Mouse (Mus musculus) B cell, adult 2 months (primary cell): ENCODE data around the gene Lsamp.

Source experiments
- DNase-seq, 2 experiments: peaks; one replicate each; pipeline ENCODE4 v3.0.0; 2022

The Lsamp gene

DNA sequence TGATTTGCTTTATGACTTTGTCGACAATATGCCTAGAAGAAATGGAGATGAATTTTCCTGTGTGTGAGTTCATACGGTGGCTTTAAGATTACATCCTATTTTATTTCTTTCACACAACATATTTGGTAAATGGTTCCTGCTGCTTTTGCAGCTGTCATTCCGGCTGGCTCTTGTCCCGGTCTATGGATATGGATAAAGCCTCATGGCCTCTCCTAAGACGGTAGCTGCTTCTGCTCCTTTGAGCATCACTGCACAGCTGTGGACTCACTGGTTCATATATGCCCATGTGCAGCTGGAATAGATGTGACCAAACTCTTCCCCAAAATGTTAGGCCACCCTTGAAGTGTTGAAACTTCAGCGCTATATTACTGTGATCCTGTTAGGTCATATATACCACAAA is 2137.6 kb downstream of the Lsamp start:
- DNase-seq, result no peak

DNA sequence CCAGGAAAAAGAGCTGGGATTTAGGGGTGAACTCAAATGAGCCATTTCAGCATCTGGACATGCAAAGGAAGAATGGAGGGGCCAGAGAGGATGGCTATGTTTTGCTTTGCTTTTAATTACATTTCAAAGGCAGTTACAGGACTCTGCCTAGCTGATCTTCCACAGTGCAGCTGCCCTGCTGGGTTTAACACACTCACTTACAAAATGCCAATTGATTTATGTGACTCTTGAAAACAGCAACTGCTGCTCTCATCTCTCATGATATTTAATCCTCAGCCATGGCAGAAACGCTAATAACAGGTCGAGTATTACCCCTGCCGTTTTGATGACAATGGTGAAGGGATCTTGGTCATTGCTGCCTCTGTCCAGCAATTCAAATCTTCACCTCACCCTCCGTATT is 2139.7 kb downstream of the Lsamp start:
- DNase-seq, result no peak

DNA sequence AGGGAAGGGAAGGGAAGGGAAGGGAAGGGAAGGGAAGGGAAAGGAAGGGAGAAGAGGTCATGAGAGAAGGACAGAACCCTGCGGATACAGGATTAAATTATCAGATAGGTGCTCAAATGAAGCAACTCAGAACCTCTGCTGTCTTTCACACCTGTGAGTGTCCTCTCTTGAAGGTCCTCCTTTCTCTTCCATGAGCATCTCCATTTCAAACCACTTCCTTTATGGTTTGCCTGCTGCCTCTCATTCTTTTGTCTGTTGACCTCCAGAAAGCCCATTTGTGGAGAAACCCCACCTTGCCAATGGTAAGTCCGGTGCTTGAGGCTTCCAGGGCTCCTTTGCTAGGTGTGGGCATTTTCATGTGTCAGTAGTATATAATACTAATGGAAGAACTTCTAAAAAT is 2141.9 kb downstream of the Lsamp start:
- no peak for DNase-seq

DNA sequence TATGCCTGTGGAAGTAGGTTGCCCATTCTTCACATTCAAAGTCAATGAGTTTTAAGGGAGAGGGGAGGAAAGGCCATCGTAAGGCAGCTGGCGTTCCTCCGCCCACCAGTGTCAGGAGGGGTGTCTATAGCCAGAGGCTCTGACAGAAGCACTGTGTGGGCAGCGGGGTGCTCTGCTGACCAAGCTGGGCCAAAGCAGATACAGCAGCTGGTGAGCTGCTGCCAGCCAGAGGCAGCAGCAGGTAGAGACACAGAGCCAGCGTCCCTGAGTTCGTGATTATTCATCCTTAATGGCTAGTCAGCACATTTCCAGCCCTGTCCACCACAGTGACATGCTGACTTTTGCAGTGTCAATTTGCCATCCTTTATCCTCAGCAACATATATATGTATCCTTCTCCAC is 2163.0 kb downstream of the Lsamp start:
- DNase-seq, result no peak

DNA sequence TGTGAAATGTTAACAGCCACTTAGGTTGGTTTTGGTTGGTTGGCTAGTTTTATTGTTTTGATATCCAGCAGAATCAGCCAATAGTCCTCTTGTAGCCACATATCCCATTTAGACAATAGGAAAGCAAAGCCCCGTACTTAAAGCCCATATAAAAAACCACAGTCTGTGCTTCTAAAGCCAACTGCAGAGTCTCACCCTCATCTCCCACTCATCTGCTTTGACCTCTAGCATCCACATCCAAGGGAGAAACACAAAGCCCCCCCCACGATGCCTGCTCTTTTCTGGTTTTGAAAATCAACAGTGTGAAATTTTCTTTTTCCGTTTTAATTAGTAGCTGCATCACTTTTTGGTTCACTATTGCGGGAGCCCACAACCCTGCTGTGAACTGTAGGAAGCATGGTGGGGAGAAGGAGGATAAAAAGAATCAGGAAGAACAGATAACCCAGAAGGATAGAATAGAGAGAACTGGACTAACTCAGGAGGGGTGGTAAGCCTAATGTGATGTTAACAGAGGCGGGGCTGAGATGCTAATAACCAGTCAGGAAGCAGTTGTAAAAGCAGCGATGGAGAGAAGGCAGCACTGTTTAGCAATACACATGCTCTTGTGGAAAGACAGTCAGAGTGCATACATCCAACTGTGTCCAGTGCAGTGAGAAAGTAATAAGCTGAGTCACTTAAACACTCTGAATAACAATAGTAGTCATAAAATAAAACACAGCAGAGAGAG is 2165.2 kb downstream of the Lsamp start:
- DNase-seq, result no peak

DNA sequence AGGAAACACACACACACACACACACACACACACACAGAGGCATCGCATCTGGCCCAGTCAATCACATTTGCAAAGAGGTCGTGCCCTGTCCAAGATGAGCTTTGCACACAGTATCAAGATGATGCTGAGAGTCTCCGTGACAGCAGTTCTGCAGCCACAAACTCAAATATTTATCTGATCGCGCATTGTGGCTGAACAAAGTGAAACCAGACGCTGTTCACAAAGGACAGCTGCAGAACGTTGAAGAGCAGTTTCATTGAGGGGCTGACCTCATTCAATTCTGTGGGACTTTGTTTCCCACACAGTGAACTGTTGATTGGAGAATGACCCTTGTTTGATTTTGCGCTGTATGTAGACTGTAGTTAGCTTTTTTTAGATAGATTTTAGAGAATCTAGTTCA is 2168.5 kb downstream of the Lsamp start:
- DNase-seq, result no peak

DNA sequence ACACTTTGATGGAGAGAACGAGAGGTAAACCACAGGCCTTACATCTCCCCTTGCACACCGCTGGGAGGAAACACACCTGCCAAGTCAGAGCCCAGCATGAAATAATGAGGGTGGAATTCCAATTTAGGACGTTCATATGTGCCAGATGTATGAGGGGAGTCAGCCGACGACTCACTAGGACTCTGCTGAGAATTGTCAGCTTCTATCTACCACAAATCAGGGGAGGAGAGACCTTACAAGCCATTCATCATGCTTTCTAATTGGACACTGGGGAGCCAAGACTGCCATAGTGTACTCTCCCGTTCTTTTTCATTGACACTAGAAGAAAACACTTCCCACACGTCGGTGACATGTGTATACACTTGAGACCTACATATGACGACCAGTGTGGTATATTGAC is 2173.7 kb downstream of the Lsamp start:
- no peak for DNase-seq

DNA sequence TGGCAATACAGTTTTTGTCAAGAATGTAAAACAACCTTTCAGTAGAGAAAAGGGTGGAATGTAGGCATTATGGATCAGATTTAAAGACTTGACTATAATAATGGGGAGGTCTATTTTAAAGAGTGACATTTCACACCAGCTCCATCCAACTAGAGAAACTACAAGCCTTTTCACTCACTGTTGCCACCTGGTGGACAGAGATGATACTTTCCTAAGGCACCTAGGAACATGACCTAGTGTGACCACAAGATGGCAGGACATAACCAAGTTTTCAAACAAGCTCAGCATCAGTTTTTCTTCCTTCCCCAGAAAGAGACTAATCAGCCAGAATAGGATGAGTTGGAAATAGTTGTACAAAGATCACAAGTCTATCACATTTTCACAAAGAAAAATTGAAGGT is 2180.8 kb downstream of the Lsamp start:
- DNase-seq, result peak; percentile 81 to 84

DNA sequence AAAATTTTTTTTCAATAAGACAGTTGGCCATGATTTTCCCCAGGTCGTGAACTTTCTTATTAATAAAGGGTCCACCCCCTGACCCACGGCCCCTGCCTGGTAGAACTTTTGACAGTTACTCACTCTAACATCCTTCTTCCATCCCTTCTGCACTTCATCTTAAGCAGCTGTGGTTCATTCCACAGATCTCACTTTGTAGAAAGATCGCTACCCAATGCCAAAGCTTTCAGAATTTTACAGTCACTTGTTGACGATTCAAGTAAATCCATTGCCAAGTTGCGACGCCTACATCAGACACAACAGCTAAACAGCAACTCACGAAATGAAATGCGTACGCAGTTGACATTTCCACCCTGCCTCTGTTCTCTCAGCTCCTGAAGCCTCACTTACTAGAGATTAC is 2184.1 kb downstream of the Lsamp start:
- DNase-seq, result no peak

DNA sequence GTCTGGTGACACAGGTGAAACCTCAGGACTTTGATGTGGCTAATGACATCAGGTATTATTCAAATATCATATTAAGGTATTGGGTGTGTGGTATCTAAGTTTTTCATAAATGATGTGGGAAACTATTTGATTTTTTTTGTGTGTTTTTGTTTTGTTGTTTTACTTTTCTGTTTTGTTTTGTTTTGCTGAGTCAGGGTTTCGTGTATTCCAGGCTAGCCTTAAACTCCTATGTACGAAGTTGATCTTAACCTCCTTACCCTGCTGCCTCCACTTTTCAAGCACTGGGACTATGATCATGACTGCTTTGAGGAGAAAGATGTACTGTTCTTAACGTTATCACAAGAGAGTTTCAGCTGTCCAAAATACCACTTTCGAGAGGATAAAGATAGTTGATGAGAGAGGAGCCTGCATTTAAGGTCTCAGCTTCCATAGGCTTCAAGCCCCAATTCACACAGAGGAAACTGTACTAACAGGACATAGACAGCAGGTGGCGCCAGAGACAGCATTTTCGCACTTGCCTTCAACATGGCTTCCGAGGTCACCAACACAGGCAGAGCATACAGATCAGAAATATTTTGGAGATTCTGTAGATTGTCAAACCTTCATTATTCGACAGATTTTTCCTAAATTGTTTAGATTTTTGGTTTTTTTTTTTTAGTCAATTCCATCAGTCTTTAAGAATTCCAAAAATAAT is 2185.4 kb downstream of the Lsamp start:
- DNase-seq, result peak; percentile 75 to 78

DNA sequence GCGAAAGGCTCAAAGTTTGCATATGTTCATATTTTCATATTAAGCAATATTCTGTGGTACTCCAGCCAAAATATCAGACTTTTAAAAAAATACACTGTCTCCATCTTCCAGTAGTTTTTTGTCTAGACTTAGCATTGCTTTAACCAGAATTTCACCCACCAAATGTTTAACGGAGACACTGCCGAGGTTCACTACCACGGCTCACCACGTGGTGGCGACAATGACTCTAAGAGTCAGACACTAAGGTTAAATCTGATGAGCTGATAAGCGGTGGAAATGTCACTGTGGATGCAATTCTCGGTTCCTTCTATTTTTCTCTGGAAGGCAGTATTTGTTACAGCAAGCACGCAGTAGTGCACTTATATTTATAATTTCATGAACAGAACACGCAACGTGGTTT is 2188.3 kb downstream of the Lsamp start:
- peak; percentile 76 to 78 for DNase-seq

DNA sequence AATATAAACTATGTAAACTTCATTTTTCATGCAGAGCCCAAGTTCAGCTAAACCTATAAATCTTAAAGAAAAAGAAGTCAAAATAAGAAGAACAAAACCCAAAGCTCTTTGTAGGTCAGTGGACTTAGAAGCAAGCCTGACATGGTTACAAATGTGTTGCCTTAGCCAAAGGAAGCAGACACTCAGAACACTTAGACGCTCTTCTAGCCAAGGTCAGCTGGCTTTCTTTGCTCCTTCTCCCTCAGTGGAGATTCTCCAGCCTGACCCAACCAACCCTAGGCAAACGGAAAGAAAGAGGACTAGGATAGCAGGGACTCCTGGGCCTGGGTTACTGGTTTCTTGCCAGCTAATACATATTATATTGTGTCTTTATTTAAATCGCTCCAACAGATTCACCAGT is 2194.7 kb downstream of the Lsamp start:
- no peak for DNase-seq

DNA sequence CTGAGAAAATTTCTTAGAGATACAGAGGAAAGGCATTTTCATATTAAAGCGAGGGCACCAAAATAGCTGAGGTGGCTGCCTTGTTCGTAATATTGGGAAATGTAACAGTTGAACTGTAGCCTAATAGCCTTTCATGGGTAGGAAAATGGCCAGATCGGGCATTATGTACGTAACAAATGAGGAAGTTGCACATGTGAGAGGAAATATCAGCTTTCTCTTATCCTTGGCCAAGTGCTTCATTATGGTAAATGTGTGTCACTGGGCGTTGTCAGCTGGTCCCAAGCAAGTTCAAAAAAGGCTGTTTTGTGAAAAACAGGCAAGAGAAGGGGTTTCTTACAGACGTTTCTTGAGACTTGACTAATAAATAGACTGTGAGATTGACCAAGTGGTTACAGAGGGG is 2195.9 kb downstream of the Lsamp start:
- DNase-seq, result no peak

DNA sequence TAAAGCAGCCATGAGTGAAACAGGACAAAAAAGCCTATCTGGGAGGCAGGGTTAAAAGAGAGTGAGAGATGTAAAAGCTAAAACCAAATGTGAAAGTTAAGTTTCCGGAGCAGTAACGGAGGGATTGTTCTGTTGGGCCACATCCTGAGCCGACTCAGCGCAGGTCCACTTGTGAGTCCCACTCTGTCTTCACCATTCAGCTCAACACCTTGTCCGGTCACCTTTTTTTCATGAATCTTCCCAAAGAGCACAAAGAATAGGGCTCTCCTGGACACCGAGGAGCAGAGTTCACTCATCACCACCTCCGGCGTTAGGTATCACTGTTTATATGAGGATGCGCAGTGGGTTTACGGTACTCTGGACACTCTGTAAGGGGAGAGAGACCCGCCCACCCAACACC is 2196.3 kb downstream of the Lsamp start:
- no peak for DNase-seq

DNA sequence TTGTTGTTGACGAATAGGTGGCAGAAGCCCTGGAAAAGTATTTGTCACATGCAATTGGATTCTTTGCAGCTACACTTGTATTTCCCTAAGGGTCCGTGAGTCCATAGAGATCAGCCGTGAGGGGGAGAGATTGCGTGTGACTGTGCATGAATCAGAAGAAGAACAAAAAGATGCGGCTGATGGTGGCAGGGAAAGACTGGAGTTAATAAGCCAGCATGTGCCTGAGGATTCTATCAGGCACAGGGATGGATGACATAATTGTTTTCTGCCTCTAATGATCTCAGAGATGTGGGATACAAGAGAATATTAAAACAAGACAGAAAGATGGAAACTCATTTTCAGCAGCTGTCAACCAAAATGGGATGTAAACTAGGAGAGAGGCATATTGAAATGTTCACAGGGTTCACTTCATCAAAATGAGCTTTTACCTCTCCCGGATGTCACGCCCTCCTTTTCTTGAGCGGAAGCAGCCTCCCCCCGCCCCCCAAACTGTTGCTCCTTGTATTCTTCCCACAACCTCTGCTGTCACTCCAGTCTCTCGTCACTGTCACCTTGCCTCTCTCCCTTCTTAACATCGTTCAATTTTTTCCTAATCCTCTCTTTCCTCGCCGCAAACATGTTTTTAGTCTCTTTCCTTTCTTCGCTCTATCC is 2205.4 kb downstream of the Lsamp start:
- peak in 1 of 2 experiments; percentile 6 for DNase-seq

DNA sequence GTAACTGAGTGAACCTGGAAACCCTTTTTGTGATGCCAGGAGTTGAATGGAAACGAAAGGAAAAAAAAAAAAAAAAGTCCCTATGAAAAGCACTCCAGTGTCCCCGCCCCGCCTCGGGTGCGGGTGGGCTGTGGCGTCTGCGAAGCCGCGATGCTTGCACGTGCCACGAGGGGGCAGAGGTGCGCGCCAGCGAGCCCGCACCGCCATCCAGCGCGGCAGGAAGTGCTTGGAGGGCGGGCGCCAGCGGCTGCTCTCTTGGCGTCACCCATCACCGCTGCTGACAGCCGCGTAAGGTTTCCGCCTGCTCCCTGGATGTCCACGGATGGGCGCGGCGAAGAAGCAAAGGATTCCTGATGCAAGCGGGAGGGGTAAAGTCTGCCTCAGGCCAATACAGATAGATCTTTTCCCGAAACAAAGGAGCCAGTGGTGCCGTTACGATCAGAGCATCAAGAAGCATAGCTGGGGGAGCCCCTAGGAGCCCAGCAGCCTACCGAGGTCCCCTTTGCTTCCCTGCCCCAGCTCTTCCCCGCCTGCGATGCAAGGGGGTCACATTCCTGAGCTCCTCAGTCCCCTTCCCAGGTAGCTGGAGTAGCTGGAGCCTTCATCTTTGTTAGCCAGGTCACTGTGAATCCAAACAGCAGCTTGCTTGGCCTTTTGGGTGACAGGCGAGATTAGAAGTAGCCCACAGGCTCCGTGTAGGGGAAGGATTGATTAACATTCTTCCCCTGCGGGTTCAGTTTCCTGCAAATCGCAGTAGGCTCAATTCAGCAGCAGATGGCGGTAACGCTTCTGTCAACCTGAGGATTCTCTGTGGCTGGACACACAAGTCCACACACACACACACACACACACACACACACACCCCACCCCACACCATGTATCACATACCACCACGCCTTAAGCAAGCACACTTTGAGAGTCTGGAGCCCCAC is 2206.2 kb downstream of the Lsamp start:
- DNase-seq, result peak; percentile 84 to 85
